Mouse (Mus musculus): Measurements from ENCODE around the gene Telo2. TPM values are rescaled to one million over a fixed set of nuclear protein-coding genes. Genes with fewer than 3 reads are reported as not detected.

The Telo2 gene
- polyA plus RNA-seq, 1 experiment from 2014 or later, result 32.3 TPM

- ATAC-seq, result no peak
- WGBS, result 91% methylated on average over 5 of the region's 5 CpGs
Observed at GRCm38 (mm10) chr17:25111220-25111619, 4.5 kb downstream of the Telo2 start.

GRCm38 (mm10) chr17:25110590-25110989, 5.2 kb downstream of the Telo2 start:
- 91% methylated on average over 6 of the region's 6 CpGs for WGBS
- H3K27me3 ChIP-seq (replicated peaks; ENCODE audit: control insufficient read depth, insufficient read depth, low read length), result no peaks in the 10 kb centered on the region
- ATAC-seq, result no peak
- H3K4me2 ChIP-seq (ENCODE audit: low read depth, low read length), result no peak overlapping the region
- H3K4me3 ChIP-seq (ENCODE audit: low read length), result no peak overlapping the region
- no peaks in the 10 kb centered on the region for H3K9me3 ChIP-seq (ENCODE audit: control insufficient read depth, low read length)
- H3K36me3 ChIP-seq (ENCODE audit: control insufficient read depth, insufficient read depth, low read length), result peaks cover 11% of the 10 kb centered on the region
- H3K9ac ChIP-seq (ENCODE audit: low read depth, low read length), result no peak overlapping the region
- H3K4me1 ChIP-seq (ENCODE audit: control insufficient read depth, insufficient read depth, low read length), result peaks cover 7% of the 10 kb centered on the region
- no peak overlapping the region for H3K27ac ChIP-seq (ENCODE audit: low read length)

More at GRCm38 (mm10) chr17:25111220-25111619, 4.5 kb downstream of the Telo2 start:
- Histone ChIP-seq H3K4me2 (ENCODE audit: low read depth, low read length) (no peak overlapping the region), H3K4me3 (ENCODE audit: low read length) (no peak overlapping the region), H3K9me3 (ENCODE audit: control insufficient read depth, low read length) (no peaks in the 10 kb centered on the region), H3K27me3 (replicated peaks; ENCODE audit: control insufficient read depth, insufficient read depth, low read length) (no peaks in the 10 kb centered on the region), H3K27ac (ENCODE audit: low read length) (no peak overlapping the region), H3K9ac (ENCODE audit: low read depth, low read length) (no peak overlapping the region), H3K4me1 (ENCODE audit: control insufficient read depth, insufficient read depth, low read length) (peaks cover 7% of the 10 kb centered on the region), H3K36me3 (ENCODE audit: control insufficient read depth, insufficient read depth, low read length) (peaks cover 6% of the 10 kb centered on the region; the same call in 1 of the 2 replicates)

DNA sequence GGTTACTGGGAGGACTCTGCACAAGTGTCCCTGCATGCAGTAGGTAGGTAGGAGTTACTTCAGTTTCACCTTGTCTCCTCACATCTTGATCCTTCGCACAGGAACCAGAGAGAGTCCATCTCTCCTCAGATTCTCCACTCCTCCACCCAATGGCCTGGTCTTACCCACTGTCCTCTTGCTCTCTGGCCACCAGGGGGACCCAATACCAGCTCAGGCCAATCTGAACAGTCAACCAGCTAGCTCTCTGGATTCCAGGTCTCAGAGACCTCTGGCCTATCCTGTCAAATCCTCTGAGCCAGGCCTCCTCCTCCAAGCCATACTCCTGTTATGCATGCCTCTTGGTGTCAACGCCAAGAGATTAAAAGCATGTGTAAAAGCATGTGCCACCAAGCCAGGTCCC, 6.2 kb downstream of the Telo2 start:
- ATAC-seq, result peak; percentile 62

DNA sequence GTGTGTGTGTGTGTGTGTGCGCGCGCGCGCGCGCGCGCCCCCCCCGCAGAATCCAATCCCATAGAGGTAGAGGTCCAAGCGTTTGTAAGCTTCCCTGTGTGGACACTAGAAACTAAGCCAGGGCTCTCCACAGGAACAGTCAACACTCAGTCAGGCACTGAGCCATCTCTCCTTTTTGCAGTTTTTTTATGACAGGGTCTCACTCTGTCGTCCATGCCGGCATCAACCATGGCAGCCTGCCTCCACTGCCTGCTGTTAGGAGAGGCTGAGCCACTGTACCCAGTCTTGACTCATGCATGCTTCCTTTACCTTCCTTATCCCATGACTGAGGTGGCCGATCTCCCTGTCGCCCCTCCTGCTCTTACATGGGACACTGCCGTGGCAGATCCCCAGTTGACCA, 8.0 kb downstream of the Telo2 start:
- Histone ChIP-seq H3K4me3 (ENCODE audit: low read length) (no peak overlapping the region), H3K36me3 (ENCODE audit: control insufficient read depth, insufficient read depth, low read length) (peaks cover 11% of the 10 kb centered on the region), H3K9ac (ENCODE audit: low read depth, low read length) (no peak overlapping the region), H3K27me3 (replicated peaks; ENCODE audit: control insufficient read depth, insufficient read depth, low read length) (no peaks in the 10 kb centered on the region), H3K9me3 (ENCODE audit: control insufficient read depth, low read length) (no peaks in the 10 kb centered on the region), H3K4me1 (ENCODE audit: control insufficient read depth, insufficient read depth, low read length) (no peaks in the 10 kb centered on the region), H3K27ac (ENCODE audit: low read length) (no peak overlapping the region), H3K4me2 (ENCODE audit: low read depth, low read length) (no peak overlapping the region)
- ATAC-seq, result no peak
- 89% methylated on average over 12 of the region's 16 CpGs for WGBS

More for the DNA sequence above, 6.2 kb downstream of the Telo2 start:
- Histone ChIP-seq H3K4me3 (ENCODE audit: low read length) (no peak overlapping the region), H3K9ac (ENCODE audit: low read depth, low read length) (no peak overlapping the region), H3K27ac (ENCODE audit: low read length) (no peak overlapping the region), H3K27me3 (replicated peaks; ENCODE audit: control insufficient read depth, insufficient read depth, low read length) (no peaks in the 10 kb centered on the region), H3K36me3 (ENCODE audit: control insufficient read depth, insufficient read depth, low read length) (peaks cover 11% of the 10 kb centered on the region), H3K4me2 (ENCODE audit: low read depth, low read length) (no peak overlapping the region), H3K4me1 (ENCODE audit: control insufficient read depth, insufficient read depth, low read length) (peaks cover 1% of the 10 kb centered on the region), H3K9me3 (ENCODE audit: control insufficient read depth, low read length) (no peaks in the 10 kb centered on the region)
- WGBS, result 85% methylated on average over 2 of the region's 2 CpGs

DNA sequence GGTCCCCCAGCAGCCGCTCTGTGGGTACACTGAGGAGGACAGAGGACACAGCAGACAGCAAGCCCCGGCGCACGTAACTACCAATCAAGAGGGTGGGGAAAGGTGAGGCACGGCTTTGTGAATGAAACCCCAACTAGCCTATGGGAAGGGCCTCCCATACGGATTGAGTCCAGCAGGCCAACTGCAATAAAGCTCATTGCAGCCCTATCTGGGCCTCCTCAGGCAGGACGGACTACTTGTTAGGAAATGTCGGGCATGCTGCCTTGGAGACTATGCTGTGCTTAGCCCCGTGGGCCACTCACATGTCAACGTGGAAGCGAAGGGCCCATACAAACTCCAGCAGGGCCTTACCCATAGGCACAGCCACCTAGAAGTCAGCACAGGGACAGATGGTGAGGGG, 14.4 kb downstream of the Telo2 start:
- H3K27me3 ChIP-seq (replicated peaks; ENCODE audit: control insufficient read depth, insufficient read depth, low read length), result no peaks in the 10 kb centered on the region
- H3K4me2 ChIP-seq (ENCODE audit: low read depth, low read length), result no peak overlapping the region
- peaks cover 14% of the 10 kb centered on the region for H3K36me3 ChIP-seq (ENCODE audit: control insufficient read depth, insufficient read depth, low read length)
- no peak overlapping the region for H3K27ac ChIP-seq (ENCODE audit: low read length)
- H3K9ac ChIP-seq (ENCODE audit: low read depth, low read length), result no peak overlapping the region
- no peak overlapping the region for H3K4me3 ChIP-seq (ENCODE audit: low read length)
- peak; percentile 50; the same call in 1 of the 2 replicates for ATAC-seq
- H3K4me1 ChIP-seq (ENCODE audit: control insufficient read depth, insufficient read depth, low read length), result no peaks in the 10 kb centered on the region
- H3K9me3 ChIP-seq (ENCODE audit: control insufficient read depth, low read length), result no peaks in the 10 kb centered on the region
- WGBS, result 92% methylated on average over 11 of the region's 11 CpGs

- Histone ChIP-seq H3K4me3 (ENCODE audit: low read length) (no peak overlapping the region), H3K27me3 (replicated peaks; ENCODE audit: control insufficient read depth, insufficient read depth, low read length) (no peaks in the 10 kb centered on the region), H3K9ac (ENCODE audit: low read depth, low read length) (no peak overlapping the region), H3K4me1 (ENCODE audit: control insufficient read depth, insufficient read depth, low read length) (no peaks in the 10 kb centered on the region), H3K27ac (ENCODE audit: low read length) (no peak overlapping the region), H3K36me3 (ENCODE audit: control insufficient read depth, insufficient read depth, low read length) (peaks cover 10% of the 10 kb centered on the region), H3K9me3 (ENCODE audit: control insufficient read depth, low read length) (no peaks in the 10 kb centered on the region), H3K4me2 (ENCODE audit: low read depth, low read length) (no peak overlapping the region)
- no peak for ATAC-seq
- 90% methylated on average over 6 of the region's 6 CpGs for WGBS
Observed at GRCm38 (mm10) chr17:25100052-25100451, 15.7 kb downstream of the Telo2 start.

GRCm38 (mm10) chr17:25096221-25096620, 19.5 kb downstream of the Telo2 start:
- no peak overlapping the region for H3K9ac ChIP-seq (ENCODE audit: low read depth, low read length)
- no peaks in the 10 kb centered on the region for H3K27me3 ChIP-seq (replicated peaks; ENCODE audit: control insufficient read depth, insufficient read depth, low read length)
- no peak overlapping the region for H3K27ac ChIP-seq (ENCODE audit: low read length)
- H3K36me3 ChIP-seq (ENCODE audit: control insufficient read depth, insufficient read depth, low read length), result peaks cover 4% of the 10 kb centered on the region; the same call in 1 of the 2 replicates
- H3K4me2 ChIP-seq (ENCODE audit: low read depth, low read length), result no peak overlapping the region
- no peak for ATAC-seq
- H3K9me3 ChIP-seq (ENCODE audit: control insufficient read depth, low read length), result no peaks in the 10 kb centered on the region
- 85% methylated on average over 2 of the region's 2 CpGs for WGBS
- H3K4me3 ChIP-seq (ENCODE audit: low read length), result no peak overlapping the region
- no peaks in the 10 kb centered on the region for H3K4me1 ChIP-seq (ENCODE audit: control insufficient read depth, insufficient read depth, low read length)

DNA sequence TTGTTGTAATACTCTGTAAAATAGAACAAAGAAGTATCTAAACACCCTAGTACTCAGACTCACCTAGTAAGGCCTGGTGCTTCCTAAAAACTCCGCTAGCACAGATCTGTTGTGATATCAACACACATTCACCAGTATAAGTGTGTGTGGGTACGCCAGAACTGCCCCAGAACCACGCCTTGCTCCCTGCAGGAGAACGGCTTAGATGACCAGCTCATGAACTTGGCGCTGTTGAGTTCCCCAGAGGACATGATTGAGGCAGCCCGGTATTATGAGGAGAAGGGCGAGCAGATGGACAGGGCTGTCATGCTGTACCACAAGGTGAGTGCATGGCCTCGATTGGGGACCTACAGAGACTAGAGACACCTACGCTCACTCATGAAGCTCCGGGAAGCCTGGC, 25.3 kb downstream of the Telo2 start:
- no peaks in the 10 kb centered on the region for H3K36me3 ChIP-seq (ENCODE audit: control insufficient read depth, insufficient read depth, low read length)
- no peak overlapping the region for H3K4me2 ChIP-seq (ENCODE audit: low read depth, low read length)
- WGBS, result 93% methylated on average over 10 of the region's 10 CpGs

GRCm38 (mm10) chr17:25089158-25089557, 26.6 kb downstream of the Telo2 start:
- H3K36me3 ChIP-seq (ENCODE audit: control insufficient read depth, insufficient read depth, low read length), result no peaks in the 10 kb centered on the region
- H3K4me2 ChIP-seq (ENCODE audit: low read depth, low read length), result no peak overlapping the region
- no peak overlapping the region for H3K9ac ChIP-seq (ENCODE audit: low read depth, low read length)
- ATAC-seq, result peak; percentile 70
- H3K4me1 ChIP-seq (ENCODE audit: control insufficient read depth, insufficient read depth, low read length), result peaks cover 5% of the 10 kb centered on the region
- H3K9me3 ChIP-seq (ENCODE audit: control insufficient read depth, low read length), result no peaks in the 10 kb centered on the region
- H3K27ac ChIP-seq (ENCODE audit: low read length), result no peak overlapping the region
- no peaks in the 10 kb centered on the region for H3K27me3 ChIP-seq (replicated peaks; ENCODE audit: control insufficient read depth, insufficient read depth, low read length)
- no peak overlapping the region for H3K4me3 ChIP-seq (ENCODE audit: low read length)
- WGBS, result 89% methylated on average over 10 of the region's 10 CpGs

More for the DNA sequence above, 25.3 kb downstream of the Telo2 start:
- H3K9me3 ChIP-seq (ENCODE audit: control insufficient read depth, low read length), result no peaks in the 10 kb centered on the region
- no peak overlapping the region for H3K9ac ChIP-seq (ENCODE audit: low read depth, low read length)
- no peak for ATAC-seq
- H3K4me1 ChIP-seq (ENCODE audit: control insufficient read depth, insufficient read depth, low read length), result no peaks in the 10 kb centered on the region
- H3K27me3 ChIP-seq (replicated peaks; ENCODE audit: control insufficient read depth, insufficient read depth, low read length), result no peaks in the 10 kb centered on the region
- H3K27ac ChIP-seq (ENCODE audit: low read length), result no peak overlapping the region
- no peak overlapping the region for H3K4me3 ChIP-seq (ENCODE audit: low read length)

- ATAC-seq, result no peak
- Histone ChIP-seq H3K27ac (ENCODE audit: low read length) (no peak overlapping the region), H3K4me1 (ENCODE audit: control insufficient read depth, insufficient read depth, low read length) (peaks cover 24% of the 10 kb centered on the region), H3K9ac (ENCODE audit: low read depth, low read length) (no peak overlapping the region), H3K36me3 (ENCODE audit: control insufficient read depth, insufficient read depth, low read length) (no peaks in the 10 kb centered on the region), H3K4me3 (ENCODE audit: low read length) (no peak overlapping the region), H3K4me2 (ENCODE audit: low read depth, low read length) (no peak overlapping the region), H3K9me3 (ENCODE audit: control insufficient read depth, low read length) (no peaks in the 10 kb centered on the region), H3K27me3 (replicated peaks; ENCODE audit: control insufficient read depth, insufficient read depth, low read length) (no peaks in the 10 kb centered on the region)
- 85% methylated on average over 7 of the region's 7 CpGs for WGBS
Observed at GRCm38 (mm10) chr17:25086724-25087123, 29.0 kb downstream of the Telo2 start.
